Mouse (Mus musculus): ENCODE results near the gene Lamb1. TPM values are rescaled to one million over a fixed set of nuclear protein-coding genes. Genes with fewer than 3 reads are reported as not detected.

Gene Lamb1
- polyA plus RNA-seq, 1 experiment from 2014 or later = 38.1 TPM

DNA sequence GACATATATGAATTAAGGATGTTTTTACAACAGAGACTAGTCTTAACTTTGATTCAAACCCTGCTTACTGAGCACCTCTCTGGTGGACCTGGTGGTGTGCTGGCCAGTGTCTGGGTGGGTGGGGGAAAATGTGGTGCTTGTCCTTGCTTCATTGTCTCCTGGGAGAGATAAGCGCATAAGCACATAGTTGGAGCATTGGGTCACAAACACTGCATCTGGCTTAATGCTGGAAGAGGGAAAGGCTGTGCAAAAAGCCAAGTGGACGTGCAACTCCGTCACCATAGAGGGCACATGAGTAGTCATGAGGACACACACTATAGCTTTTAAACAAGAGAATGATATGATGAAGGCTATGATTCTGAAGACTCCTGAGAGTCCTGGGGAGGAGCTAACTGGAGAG is 3.2 kb upstream of the Lamb1 start:
- ATAC-seq (ENCODE audit: insufficient number of reproducible peaks, low FRiP score, low TSS enrichment, low read depth) (no peak), DNase-seq (ENCODE audit: low spot score) (no peak)
- H3K4me3 ChIP-seq (ENCODE audit: low read depth, low read length) = no peak overlapping the region
- H3K4me1 ChIP-seq (ENCODE audit: control insufficient read depth, insufficient read depth, low read length) = peaks cover 10% of the 10 kb centered on the region
- H3K4me2 ChIP-seq (ENCODE audit: low read depth, severe bottlenecking) = no peak overlapping the region
- no peaks in the 10 kb centered on the region for H3K9me3 ChIP-seq (ENCODE audit: control insufficient read depth, low read length)
- H3K27me3 ChIP-seq (ENCODE audit: control insufficient read depth, insufficient read depth, low read length) = no peaks in the 10 kb centered on the region
- H3K36me3 ChIP-seq (ENCODE audit: control insufficient read depth, insufficient read depth, low read length) = no peaks in the 10 kb centered on the region
- no peak overlapping the region for H3K27ac ChIP-seq (replicated peaks; ENCODE audit: low read depth, low read length)
- H3K9ac ChIP-seq (ENCODE audit: low read length) = no peak overlapping the region
- WGBS = 91% methylated on average over 3 of the region's 3 CpGs

DNA sequence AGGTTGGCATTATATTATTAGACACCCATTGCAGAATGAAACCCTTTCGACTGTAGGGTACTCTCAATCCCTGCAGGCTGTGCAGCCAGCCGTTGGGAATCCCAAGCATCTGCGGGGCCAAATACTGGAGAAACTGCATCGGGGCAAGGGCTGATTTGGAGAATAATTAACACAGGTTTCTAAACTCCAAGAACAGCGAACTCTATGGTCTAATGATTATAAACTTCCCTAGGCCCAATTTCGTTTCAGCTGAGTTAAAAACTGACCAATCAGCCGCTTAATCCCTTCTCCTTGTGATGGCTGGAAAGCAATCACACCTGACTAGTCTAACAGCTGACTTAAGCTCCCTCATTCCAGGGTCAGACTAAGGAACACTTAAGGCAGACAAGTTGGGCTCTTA is 1.1 kb upstream of the Lamb1 start:
- H3K4me3 ChIP-seq (ENCODE audit: low read depth, low read length) = no peak overlapping the region
- no peak for ATAC-seq (ENCODE audit: insufficient number of reproducible peaks, low FRiP score, low TSS enrichment, low read depth)
- no peak for DNase-seq (ENCODE audit: low spot score)
- WGBS = 39% methylated on average over 7 of the region's 7 CpGs
- no peaks in the 10 kb centered on the region for H3K9me3 ChIP-seq (ENCODE audit: control insufficient read depth, low read length)
- no peaks in the 10 kb centered on the region for H3K27me3 ChIP-seq (ENCODE audit: control insufficient read depth, insufficient read depth, low read length)
- no peak overlapping the region for H3K9ac ChIP-seq (ENCODE audit: low read length)
- H3K27ac ChIP-seq (replicated peaks; ENCODE audit: low read depth, low read length) = no peak overlapping the region
- no peaks in the 10 kb centered on the region for H3K36me3 ChIP-seq (ENCODE audit: control insufficient read depth, insufficient read depth, low read length)
- peak overlapping the region; percentile 90 for H3K4me2 ChIP-seq (ENCODE audit: low read depth, severe bottlenecking)
- H3K4me1 ChIP-seq (ENCODE audit: control insufficient read depth, insufficient read depth, low read length) = peaks cover 15% of the 10 kb centered on the region

DNA sequence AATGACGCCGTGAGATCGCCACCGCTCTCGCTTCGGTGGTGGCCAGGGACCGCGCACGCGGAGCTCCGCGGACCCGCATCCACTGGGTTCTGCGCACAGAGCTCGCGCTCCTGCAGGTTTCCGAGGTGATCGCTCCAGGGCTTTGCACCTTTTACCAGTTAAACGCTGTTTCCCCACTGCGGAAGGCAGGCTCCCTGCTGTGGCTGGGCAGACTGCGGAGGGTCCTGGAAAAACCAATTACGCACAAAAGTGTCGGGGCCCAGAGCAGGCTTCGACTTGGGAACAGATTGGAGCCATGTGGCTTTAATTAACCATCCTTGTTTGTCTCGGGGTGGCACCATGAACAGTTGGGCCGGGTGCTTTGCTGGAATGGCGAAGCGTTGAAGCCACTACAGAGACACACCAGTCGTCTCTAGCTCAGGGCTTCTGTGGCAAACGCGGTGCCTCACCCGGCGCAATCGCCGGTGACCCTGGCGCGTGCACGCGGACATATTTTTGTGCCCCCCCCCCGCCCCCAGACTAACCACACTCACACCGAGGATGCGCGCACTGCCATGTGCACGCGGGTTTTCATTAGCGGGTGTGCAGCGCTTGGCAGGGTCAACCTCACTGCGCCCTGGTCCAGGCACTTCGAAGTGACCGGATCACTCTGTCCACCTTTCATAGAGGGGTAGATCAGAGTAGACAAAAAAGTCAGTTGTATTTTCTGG is 843 bp downstream of the Lamb1 start:
- H3K4me2 ChIP-seq (ENCODE audit: low read depth, severe bottlenecking) = peak overlapping the region; percentile 90
- DNase-seq (ENCODE audit: low spot score) (peak; percentile 77), ATAC-seq (ENCODE audit: insufficient number of reproducible peaks, low FRiP score, low TSS enrichment, low read depth) (peak; percentile 41; the same call in 1 of the 2 replicates)
- peaks cover 18% of the 10 kb centered on the region for H3K4me1 ChIP-seq (ENCODE audit: control insufficient read depth, insufficient read depth, low read length)
- peaks cover 2% of the 10 kb centered on the region; the same call in 1 of the 2 replicates for H3K36me3 ChIP-seq (ENCODE audit: control insufficient read depth, insufficient read depth, low read length)
- WGBS = under 1% methylated on average over 50 of the region's 50 CpGs
- H3K9ac ChIP-seq (ENCODE audit: low read length) = peak overlapping the region; percentile 66
- peak overlapping the region; percentile 81 for H3K27ac ChIP-seq (replicated peaks; ENCODE audit: low read depth, low read length)
- H3K27me3 ChIP-seq (ENCODE audit: control insufficient read depth, insufficient read depth, low read length) = no peaks in the 10 kb centered on the region
- no peaks in the 10 kb centered on the region for H3K9me3 ChIP-seq (ENCODE audit: control insufficient read depth, low read length)
- H3K4me3 ChIP-seq (ENCODE audit: low read depth, low read length) = peak overlapping the region; percentile 72

DNA sequence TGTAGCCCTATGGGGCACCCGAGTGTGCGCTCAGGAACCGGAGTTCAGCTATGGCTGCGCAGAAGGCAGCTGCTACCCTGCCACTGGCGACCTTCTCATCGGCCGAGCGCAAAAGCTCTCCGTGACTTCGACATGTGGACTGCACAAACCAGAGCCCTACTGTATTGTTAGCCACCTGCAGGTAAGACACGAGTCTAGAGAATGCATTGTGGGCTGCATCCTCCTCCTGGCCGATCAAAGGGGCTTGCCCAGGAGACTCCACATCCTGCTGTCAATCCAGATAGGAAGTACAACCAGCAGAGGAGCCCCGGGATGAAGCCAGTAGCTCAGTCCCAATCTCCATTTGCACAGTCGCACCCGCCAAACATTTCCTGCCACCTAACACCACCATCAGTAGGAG is 1.7 kb downstream of the Lamb1 start:
- no peak overlapping the region for H3K27ac ChIP-seq (replicated peaks; ENCODE audit: low read depth, low read length)

DNA sequence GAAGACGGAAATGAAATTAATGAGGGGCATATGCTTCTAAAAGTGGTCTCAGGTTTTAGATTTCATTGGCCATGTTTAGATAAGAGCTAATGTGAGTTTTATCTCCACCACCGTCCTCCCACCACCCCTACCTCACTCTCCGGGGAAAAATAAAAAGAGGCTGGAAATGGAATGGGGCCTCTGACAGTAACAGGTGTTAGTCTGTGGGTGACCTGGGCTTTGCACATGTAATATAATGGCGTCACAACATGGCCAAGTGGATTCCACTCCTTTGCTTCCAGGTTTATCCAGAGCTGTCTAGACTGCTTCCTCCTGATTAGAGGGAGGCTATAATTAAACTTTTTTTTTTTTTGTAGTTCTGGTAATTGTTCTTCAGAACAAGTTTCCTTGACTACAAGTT is 2.3 kb downstream of the Lamb1 start:
- Histone ChIP-seq H3K9ac (ENCODE audit: low read length) (no peak overlapping the region), H3K27me3 (ENCODE audit: control insufficient read depth, insufficient read depth, low read length) (no peaks in the 10 kb centered on the region), H3K36me3 (ENCODE audit: control insufficient read depth, insufficient read depth, low read length) (peaks cover 2% of the 10 kb centered on the region; the same call in 1 of the 2 replicates), H3K4me2 (ENCODE audit: low read depth, severe bottlenecking) (peak overlapping the region; percentile 90; the same call in 1 of the 2 replicates), H3K9me3 (ENCODE audit: control insufficient read depth, low read length) (no peaks in the 10 kb centered on the region), H3K27ac (replicated peaks; ENCODE audit: low read depth, low read length) (no peak overlapping the region), H3K4me3 (ENCODE audit: low read depth, low read length) (no peak overlapping the region; the same call in 1 of the 2 replicates), H3K4me1 (ENCODE audit: control insufficient read depth, insufficient read depth, low read length) (peaks cover 24% of the 10 kb centered on the region)
- WGBS = 29% methylated on average over 4 of the region's 4 CpGs
- ATAC-seq (ENCODE audit: insufficient number of reproducible peaks, low FRiP score, low TSS enrichment, low read depth) = no peak
- DNase-seq (ENCODE audit: low spot score) = no peak

More for the DNA sequence above, 1.7 kb downstream of the Lamb1 start:
- 12% methylated on average over 15 of the region's 15 CpGs for WGBS
- H3K4me2 ChIP-seq (ENCODE audit: low read depth, severe bottlenecking) = peak overlapping the region; percentile 90
- H3K27me3 ChIP-seq (ENCODE audit: control insufficient read depth, insufficient read depth, low read length) = no peaks in the 10 kb centered on the region
- H3K36me3 ChIP-seq (ENCODE audit: control insufficient read depth, insufficient read depth, low read length) = peaks cover 2% of the 10 kb centered on the region; the same call in 1 of the 2 replicates
- H3K4me1 ChIP-seq (ENCODE audit: control insufficient read depth, insufficient read depth, low read length) = peaks cover 21% of the 10 kb centered on the region
- ATAC-seq (ENCODE audit: insufficient number of reproducible peaks, low FRiP score, low TSS enrichment, low read depth) (no peak), DNase-seq (ENCODE audit: low spot score) (peak; percentile 57)
- H3K4me3 ChIP-seq (ENCODE audit: low read depth, low read length) = peak overlapping the region; percentile 72
- H3K9me3 ChIP-seq (ENCODE audit: control insufficient read depth, low read length) = no peaks in the 10 kb centered on the region
- peak overlapping the region; percentile 66 for H3K9ac ChIP-seq (ENCODE audit: low read length)

DNA sequence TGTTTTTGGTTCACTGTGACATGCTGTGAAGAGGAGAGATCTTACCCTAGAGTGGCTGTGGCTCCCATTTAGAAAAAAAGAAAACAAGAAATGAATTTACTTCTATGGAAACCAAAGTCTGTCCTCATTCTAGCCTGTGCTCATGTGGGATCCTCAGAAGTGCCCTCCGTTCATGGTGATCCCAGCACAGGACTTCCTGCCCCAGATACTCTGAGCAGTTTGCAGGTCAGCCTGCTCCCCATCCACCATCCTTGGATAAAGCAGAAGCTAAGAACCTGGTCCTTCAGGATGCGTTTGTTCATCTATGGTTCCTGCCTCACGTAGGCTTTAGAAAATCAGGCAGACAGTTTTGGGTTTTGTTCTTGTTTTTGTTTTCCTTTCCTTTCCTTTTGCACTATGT is 3.3 kb downstream of the Lamb1 start:
- DNase-seq (ENCODE audit: low spot score) = no peak

DNA sequence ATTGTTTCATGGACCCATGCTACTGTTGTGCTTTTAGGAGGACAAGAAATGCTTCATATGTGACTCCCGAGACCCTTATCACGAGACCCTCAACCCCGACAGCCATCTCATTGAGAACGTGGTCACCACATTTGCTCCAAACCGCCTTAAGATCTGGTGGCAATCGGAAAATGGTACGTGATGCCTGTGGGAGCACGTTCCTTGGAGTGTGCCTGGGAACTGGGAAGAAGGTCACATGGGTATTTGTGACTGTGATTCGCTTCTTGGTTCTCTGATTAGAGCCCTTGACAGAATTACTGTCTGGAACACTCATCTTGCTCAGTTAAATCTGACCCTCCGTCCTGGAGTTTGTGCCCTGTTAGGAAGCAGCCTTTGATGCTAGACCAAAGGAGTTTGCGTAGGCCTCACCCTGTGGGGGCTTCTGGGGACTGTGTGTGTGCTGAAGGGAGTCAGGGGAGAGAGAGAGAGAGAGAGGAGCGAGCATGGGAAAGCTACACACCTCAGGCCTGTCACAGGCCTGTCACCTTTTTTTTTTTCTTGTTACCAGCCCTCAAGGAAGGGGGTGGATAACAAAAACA is 4.1 kb downstream of the Lamb1 start:
- no peak overlapping the region for H3K4me2 ChIP-seq (ENCODE audit: low read depth, severe bottlenecking)
- 47% methylated on average over 12 of the region's 12 CpGs for WGBS

More for the DNA sequence above, 3.3 kb downstream of the Lamb1 start:
- Histone ChIP-seq H3K9me3 (ENCODE audit: control insufficient read depth, low read length) (no peaks in the 10 kb centered on the region), H3K4me3 (ENCODE audit: low read depth, low read length) (no peak overlapping the region), H3K27ac (replicated peaks; ENCODE audit: low read depth, low read length) (no peak overlapping the region), H3K9ac (ENCODE audit: low read length) (no peak overlapping the region), H3K27me3 (ENCODE audit: control insufficient read depth, insufficient read depth, low read length) (no peaks in the 10 kb centered on the region), H3K4me2 (ENCODE audit: low read depth, severe bottlenecking) (no peak overlapping the region), H3K4me1 (ENCODE audit: control insufficient read depth, insufficient read depth, low read length) (peaks cover 24% of the 10 kb centered on the region), H3K36me3 (ENCODE audit: control insufficient read depth, insufficient read depth, low read length) (peaks cover 2% of the 10 kb centered on the region)
- WGBS = 85% methylated on average over 3 of the region's 3 CpGs
- no peak for ATAC-seq (ENCODE audit: insufficient number of reproducible peaks, low FRiP score, low TSS enrichment, low read depth)

DNA sequence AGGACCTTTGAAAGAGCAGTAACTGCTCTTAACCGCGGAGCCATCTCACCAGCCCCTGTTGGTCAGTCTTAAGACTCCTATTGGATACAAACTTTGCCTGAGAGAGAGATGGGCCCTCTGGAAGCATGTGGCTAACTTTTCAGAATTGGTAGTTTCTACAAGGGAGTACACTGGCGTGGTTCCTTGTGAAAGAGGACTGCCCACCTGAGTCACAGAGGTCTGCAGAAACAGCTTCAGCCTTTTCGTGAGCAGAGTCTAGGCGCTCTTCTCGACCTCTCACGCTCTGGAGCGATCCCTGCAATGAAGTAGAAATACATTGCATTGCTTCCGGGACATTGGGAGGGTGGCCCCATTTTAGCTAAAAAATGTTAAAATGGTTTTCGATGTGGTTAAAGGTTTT is 5.3 kb downstream of the Lamb1 start:
- H3K27ac ChIP-seq (replicated peaks; ENCODE audit: low read depth, low read length) = no peak overlapping the region
- 94% methylated on average over 10 of the region's 10 CpGs for WGBS
- no peaks in the 10 kb centered on the region for H3K27me3 ChIP-seq (ENCODE audit: control insufficient read depth, insufficient read depth, low read length)
- peaks cover 19% of the 10 kb centered on the region for H3K4me1 ChIP-seq (ENCODE audit: control insufficient read depth, insufficient read depth, low read length)
- DNase-seq (ENCODE audit: low spot score) (no peak), ATAC-seq (ENCODE audit: insufficient number of reproducible peaks, low FRiP score, low TSS enrichment, low read depth) (no peak)
- peaks cover 2% of the 10 kb centered on the region for H3K36me3 ChIP-seq (ENCODE audit: control insufficient read depth, insufficient read depth, low read length)
- H3K4me3 ChIP-seq (ENCODE audit: low read depth, low read length) = no peak overlapping the region
- no peaks in the 10 kb centered on the region for H3K9me3 ChIP-seq (ENCODE audit: control insufficient read depth, low read length)
- no peak overlapping the region for H3K9ac ChIP-seq (ENCODE audit: low read length)
- no peak overlapping the region for H3K4me2 ChIP-seq (ENCODE audit: low read depth, severe bottlenecking)

More for the DNA sequence above, 4.1 kb downstream of the Lamb1 start:
- Histone ChIP-seq H3K4me3 (ENCODE audit: low read depth, low read length) (no peak overlapping the region), H3K4me1 (ENCODE audit: control insufficient read depth, insufficient read depth, low read length) (peaks cover 21% of the 10 kb centered on the region), H3K27me3 (ENCODE audit: control insufficient read depth, insufficient read depth, low read length) (no peaks in the 10 kb centered on the region), H3K9ac (ENCODE audit: low read length) (no peak overlapping the region), H3K36me3 (ENCODE audit: control insufficient read depth, insufficient read depth, low read length) (peaks cover 2% of the 10 kb centered on the region), H3K27ac (replicated peaks; ENCODE audit: low read depth, low read length) (no peak overlapping the region), H3K9me3 (ENCODE audit: control insufficient read depth, low read length) (no peaks in the 10 kb centered on the region)
- ATAC-seq (ENCODE audit: insufficient number of reproducible peaks, low FRiP score, low TSS enrichment, low read depth) (no peak), DNase-seq (ENCODE audit: low spot score) (no peak)
